ENCODE assay signal across 9 mouse cellular contexts in genomic region chr1:171321415-171321814, GRCm38 (mm10). TPM values are rescaled to one million over a fixed set of nuclear protein-coding genes. Genes with fewer than 3 reads are reported as not detected.
A peak's percentile ranks its signal among the peaks of the same experiment; 100 is the strongest.
DNase-seq lines count a peak whose midpoint lies in the region; ATAC-seq and TF ChIP-seq lines count a peak whose summit lies in the region.
"Had no signal": no experiment of that assay in that cellular context is flagged by ENCODE, and none has a peak within 500 bp of the region (broad histone marks: within the 10 kb centered on the region; RNA-seq: fewer than 3 reads in every experiment).

No protein-coding gene starts in this region.

- TF ChIP-seq CTCF in intestine, postnatal 0 days (IDR thresholded peaks at IDR 0.05; ENCODE audit: low read depth), result peak; percentile 77

- no peaks in the 10 kb centered on the region for H3K4me1 ChIP-seq in intestine, postnatal 0 days (replicated peaks; ENCODE audit: control insufficient read depth, insufficient read depth, low read length)
- H3K4me1 ChIP-seq in intestine, embryonic 16.5 days (ENCODE audit: control insufficient read depth, insufficient read depth, low read length), result no peaks in the 10 kb centered on the region; the same call in 1 of the 2 replicates

- H3K4me2 ChIP-seq in intestine, postnatal 0 days (replicated peaks; ENCODE audit: low read depth), result no peak overlapping the region
- no peak overlapping the region for H3K4me2 ChIP-seq in intestine, embryonic 16.5 days (ENCODE audit: low read depth, low read length)
- H3K4me2 ChIP-seq: midbrain, embryonic 11.5 days had no signal

- no peak for ATAC-seq in intestine, postnatal 0 days
- no peak for ATAC-seq in intestine, embryonic 16.5 days
- ATAC-seq in frontal cortex, adult (ENCODE audit: low TSS enrichment), result no peak

- H3K9me3 ChIP-seq in intestine, postnatal 0 days (ENCODE audit: control insufficient read depth), result no peaks in the 10 kb centered on the region
- no peaks in the 10 kb centered on the region for H3K9me3 ChIP-seq in intestine, embryonic 16.5 days (ENCODE audit: control insufficient read depth, low read length)

- no peaks in the 10 kb centered on the region for H3K36me3 ChIP-seq in intestine, postnatal 0 days (ENCODE audit: control insufficient read depth, insufficient read depth)
- H3K36me3 ChIP-seq in intestine, embryonic 16.5 days (ENCODE audit: control insufficient read depth, insufficient read depth, low read length), result no peaks in the 10 kb centered on the region

- H3K27me3 ChIP-seq in intestine, postnatal 0 days (replicated peaks; ENCODE audit: control insufficient read depth, insufficient read depth, low read length), result no peaks in the 10 kb centered on the region
- no peaks in the 10 kb centered on the region for H3K27me3 ChIP-seq in intestine, embryonic 16.5 days (replicated peaks; ENCODE audit: control insufficient read depth, insufficient read depth, low read length)

- H3K9ac ChIP-seq in intestine, postnatal 0 days (ENCODE audit: low read depth, low read length), result no peak overlapping the region
- H3K9ac ChIP-seq in intestine, embryonic 16.5 days (ENCODE audit: low read depth, low read length), result no peak overlapping the region

- peak; percentile 45 for DNase-seq in CD4-positive helper T cell, adult 2 months (ENCODE audit: low read depth, low spot score)
- DNase-seq in MN1 (ENCODE audit: low spot score), result peak; percentile 67
- DNase-seq in lung, postnatal 36 days, result peak; percentile 34
- DNase-seq in left cerebral cortex, adult 18-20 months (ENCODE audit: low spot score in 2 of 2), result no peak
- DNase-seq: gastrocnemius, postnatal 14 days had no signal

- no peak overlapping the region for H3K27ac ChIP-seq in intestine, postnatal 0 days (ENCODE audit: low read depth, low read length)
- H3K27ac ChIP-seq in intestine, embryonic 16.5 days (ENCODE audit: low read length), result no peak overlapping the region

- H3K4me3 ChIP-seq in intestine, postnatal 0 days (ENCODE audit: low read depth, low read length), result no peak overlapping the region
- no peak overlapping the region for H3K4me3 ChIP-seq in intestine, embryonic 16.5 days (ENCODE audit: low read length)

RNA-seq across cellular contexts. Expression of gene Dedd, which starts 7.5 kb away (rescaled TPM):
- polyA plus RNA-seq in intestine, postnatal 0 days (2015; fragmentation: Nextera tagmentation; extraction: Ambion mirVana), result 28.1 and 29.9 TPM in 2 replicates
- polyA plus RNA-seq in intestine, embryonic 16.5 days (2015; fragmentation: Nextera tagmentation; extraction: Ambion mirVana), result 42.6 and 46.8 TPM in 2 replicates
- 10 to 100 TPM; 43.7 to 43.9 TPM for total RNA-seq in left cerebral cortex, adult 18-20 months (2021)

RNA-seq across cellular contexts. Expression of gene Nit1, which starts 24.0 kb away (rescaled TPM):
- 60.1 and 66.5 TPM in 2 replicates for polyA plus RNA-seq in intestine, postnatal 0 days (2015; fragmentation: Nextera tagmentation; extraction: Ambion mirVana)
- polyA plus RNA-seq in intestine, embryonic 16.5 days (2015; fragmentation: Nextera tagmentation; extraction: Ambion mirVana), result 57.6 and 60.9 TPM in 2 replicates
- total RNA-seq in left cerebral cortex, adult 18-20 months (2021), result 10 to 100 TPM; 43.3 to 47.9 TPM

RNA-seq across cellular contexts. Expression of gene Pfdn2, which starts 24.1 kb away (rescaled TPM):
- polyA plus RNA-seq in intestine, postnatal 0 days (2015; fragmentation: Nextera tagmentation; extraction: Ambion mirVana), result 69.5 and 73.1 TPM in 2 replicates
- polyA plus RNA-seq in intestine, embryonic 16.5 days (2015; fragmentation: Nextera tagmentation; extraction: Ambion mirVana), result 83.5 and 99.0 TPM in 2 replicates
- 100 to 1,000 TPM; 189 to 191 TPM for total RNA-seq in left cerebral cortex, adult 18-20 months (2021)

RNA-seq across cellular contexts. Expression of gene Ufc1, which starts 26.6 kb away (rescaled TPM):
- polyA plus RNA-seq in intestine, postnatal 0 days (2015; fragmentation: Nextera tagmentation; extraction: Ambion mirVana), result 117 TPM in 2 replicates
- 98.8 and 103 TPM in 2 replicates for polyA plus RNA-seq in intestine, embryonic 16.5 days (2015; fragmentation: Nextera tagmentation; extraction: Ambion mirVana)
- total RNA-seq in left cerebral cortex, adult 18-20 months (2021), result 100 to 1,000 TPM; 104 to 112 TPM

RNA-seq across cellular contexts. Expression of gene Usp21, which starts 33.6 kb away (rescaled TPM):
- 20.4 and 21.7 TPM in 2 replicates for polyA plus RNA-seq in intestine, postnatal 0 days (2015; fragmentation: Nextera tagmentation; extraction: Ambion mirVana)
- polyA plus RNA-seq in intestine, embryonic 16.5 days (2015; fragmentation: Nextera tagmentation; extraction: Ambion mirVana), result 50.8 and 53.2 TPM in 2 replicates
- 10 to 100 TPM; 54.5 to 63.0 TPM for total RNA-seq in left cerebral cortex, adult 18-20 months (2021)

Comparison
In these comparisons a context has a peak if more than half of its experiments do, and no peak if none do; other contexts are left out.
1. DNase-seq: peak in CD4-positive helper T cell, adult 2 months (single experiment), MN1 (single experiment) and lung, postnatal 36 days (single experiment); none in left cerebral cortex, adult 18-20 months (0 of 2).